Mouse (Mus musculus): ENCODE results near the gene Slc2a1.

DNA sequence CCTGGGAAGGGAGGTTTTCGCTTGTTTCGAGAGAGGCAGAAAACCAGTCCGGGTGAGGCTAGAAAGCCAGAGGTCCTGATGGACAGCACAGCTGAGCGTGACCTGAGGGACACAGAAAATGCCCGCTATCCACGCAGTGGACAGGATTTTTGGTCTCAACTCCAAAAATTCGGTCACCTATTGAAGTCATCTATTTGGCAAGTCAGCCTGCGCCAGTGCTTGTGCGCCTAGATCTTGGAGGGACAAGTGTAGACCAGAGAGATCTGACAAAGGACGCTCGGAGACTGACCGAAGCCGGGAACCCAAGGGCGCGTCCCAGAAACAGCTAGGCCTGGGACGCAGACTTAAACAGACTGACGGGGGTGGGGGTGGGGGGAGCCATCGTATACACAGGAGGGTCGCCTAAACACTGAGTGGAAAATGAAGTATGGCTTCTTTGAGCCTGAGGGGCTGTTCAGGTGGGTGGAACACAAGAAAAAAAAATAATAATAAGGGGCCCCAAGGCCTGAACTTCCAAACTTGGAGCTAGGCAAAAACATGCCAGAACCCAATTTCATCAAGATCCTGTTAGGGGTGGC, 36.1 kb upstream of the Slc2a1 start:
- no peak for TF ChIP-seq CTCF (IDR thresholded peaks at IDR 0.05; ENCODE audit: borderline replicate concordance, control insufficient read depth, extremely low read depth, insufficient read depth, low read length, poor library complexity)
- no peak for TF ChIP-seq POLR2A (IDR thresholded peaks at IDR 0.05; ENCODE audit: control insufficient read depth, extremely low read depth, insufficient read depth, low read length, poor library complexity)
